Mouse (Mus musculus): Measurements from ENCODE around the gene Srgap1. TPM values are rescaled to one million over a fixed set of nuclear protein-coding genes. Genes with fewer than 3 reads are reported as not detected.

The Srgap1 gene
- polyA plus RNA-seq, 1 experiment, result 1.5 TPM

- DNase-seq (ENCODE audit: low read depth, low spot score), result no peak
- WGBS, result 98% methylated on average over 2 of the region's 2 CpGs
These were observed 149.2 kb downstream of the Srgap1 start for GRCm38 (mm10) chr10:121897835-121898370.

GRCm38 (mm10) chr10:121891390-121892067 is 155.6 kb downstream of the Srgap1 start:
- WGBS, result 61% methylated on average over 13 of the region's 13 CpGs
- DNase-seq (ENCODE audit: low read depth, low spot score), result no peak

- 73% methylated on average over 6 of the region's 6 CpGs for WGBS
- DNase-seq (ENCODE audit: low read depth, low spot score), result no peak
These were observed 157.1 kb downstream of the Srgap1 start for GRCm38 (mm10) chr10:121890061-121890460.

GRCm38 (mm10) chr10:121886805-121887204 is 160.3 kb downstream of the Srgap1 start:
- 20% methylated on average over 6 of the region's 6 CpGs for WGBS
- no peak for DNase-seq (ENCODE audit: low read depth, low spot score)

- DNase-seq (ENCODE audit: low read depth, low spot score), result no peak
- 75% methylated on average over 9 of the region's 9 CpGs for whole genome bisulfite sequencing
These were observed 161.4 kb downstream of the Srgap1 start for GRCm38 (mm10) chr10:121885512-121886218.

- DNase-seq (ENCODE audit: low read depth, low spot score), result no peak
- 89% methylated on average over 6 of the region's 6 CpGs for whole genome bisulfite sequencing
These were observed 164.7 kb downstream of the Srgap1 start for GRCm38 (mm10) chr10:121882461-121882860.

- DNase-seq (ENCODE audit: low read depth, low spot score), result no peak
- WGBS, result 26% methylated on average over 7 of the region's 7 CpGs
These were observed 168.3 kb downstream of the Srgap1 start for GRCm38 (mm10) chr10:121878855-121879254.

- WGBS, result 58% methylated on average over 9 of the region's 9 CpGs
- DNase-seq (ENCODE audit: low read depth, low spot score), result no peak
These were observed 169.2 kb downstream of the Srgap1 start for GRCm38 (mm10) chr10:121877906-121878305.

- WGBS, result 20% methylated on average over 4 of the region's 4 CpGs
- DNase-seq (ENCODE audit: low read depth, low spot score), result peak; percentile 32
These were observed 174.0 kb downstream of the Srgap1 start for GRCm38 (mm10) chr10:121873063-121873489.

GRCm38 (mm10) chr10:121869941-121870340 is 177.2 kb downstream of the Srgap1 start:
- 50% methylated on average over 8 of the region's 8 CpGs for WGBS
- no peak for DNase-seq (ENCODE audit: low read depth, low spot score)

GRCm38 (mm10) chr10:121868255-121868654 is 178.9 kb downstream of the Srgap1 start:
- 96% methylated on average over 3 of the region's 3 CpGs for WGBS
- DNase-seq (ENCODE audit: low read depth, low spot score), result no peak

GRCm38 (mm10) chr10:121865503-121866239 is 181.4 kb downstream of the Srgap1 start:
- WGBS, result 77% methylated on average over 18 of the region's 18 CpGs

GRCm38 (mm10) chr10:121860924-121861323 is 186.2 kb downstream of the Srgap1 start:
- no peak for DNase-seq (ENCODE audit: low read depth, low spot score)
- WGBS, result 89% methylated on average over 2 of the region's 2 CpGs

More at GRCm38 (mm10) chr10:121865503-121866239, 181.4 kb downstream of the Srgap1 start:
- DNase-seq (ENCODE audit: low read depth, low spot score), result no peak

GRCm38 (mm10) chr10:121859803-121860571 is 187.1 kb downstream of the Srgap1 start:
- DNase-seq (ENCODE audit: low read depth, low spot score), result no peak
- 90% methylated on average over 10 of the region's 10 CpGs for WGBS

GRCm38 (mm10) chr10:121858911-121859310 is 188.2 kb downstream of the Srgap1 start:
- no peak for DNase-seq (ENCODE audit: low read depth, low spot score)
- 53% methylated on average over 2 of the region's 2 CpGs for WGBS

- no peak for DNase-seq (ENCODE audit: low read depth, low spot score)
- 78% methylated on average over 1 of the region's 1 CpGs for WGBS
These were observed 189.0 kb downstream of the Srgap1 start for GRCm38 (mm10) chr10:121858086-121858485.

GRCm38 (mm10) chr10:121855863-121856446 is 191.2 kb downstream of the Srgap1 start:
- 81% methylated on average over 7 of the region's 7 CpGs for WGBS
- no peak for DNase-seq (ENCODE audit: low read depth, low spot score)

- no peak for DNase-seq (ENCODE audit: low read depth, low spot score)
These were observed 193.7 kb downstream of the Srgap1 start for GRCm38 (mm10) chr10:121853385-121853808.

GRCm38 (mm10) chr10:121849496-121849895 is 197.6 kb downstream of the Srgap1 start:
- DNase-seq (ENCODE audit: low read depth, low spot score), result no peak
- 65% methylated on average over 2 of the region's 2 CpGs for WGBS

More at GRCm38 (mm10) chr10:121853385-121853808, 193.7 kb downstream of the Srgap1 start:
- 64% methylated on average over 14 of the region's 14 CpGs for WGBS
